Mouse (Mus musculus) lung, adult 2 months (tissue): ENCODE data around the gene Hoxa7.

ENCODE experiments used
- CTCF ChIP-seq: fragments of 200-500 bp; IDR thresholded peaks from 2 replicates; pipeline ENCODE4 v1.5.1; 2011; ENCODE audit warnings: mild to moderate bottlenecking, low read length, control low read depth; ENCODE audit not compliant: insufficient read depth
- POLR2A ChIP-seq: fragments of 200-500 bp; IDR thresholded peaks from 2 replicates; pipeline ENCODE4 v1.6.1; 2011; ENCODE audit warnings: low read depth, mild to moderate bottlenecking, control low read depth, low read length, borderline replicate concordance; ENCODE audit errors: extremely low read depth

GRCm38 (mm10) chr6:52182793-52183192, 38.9 kb downstream of the Hoxa7 start:
- TF ChIP-seq POLR2A (no peak), CTCF (no peak)
